Mouse (Mus musculus): ENCODE measurements at regions not wholly inside any gene's neighbourhood (a gene's known extent, or its start where the extent isn't known, plus 50 kb on each side); places are given as distances from the start of the nearest gene placed in this dataset.

GRCm38 (mm10) chr10:117517071-117517714 lies 112.1 kb upstream of the Cpm start:
- peaks cover 0 to 3% of the 10 kb centered on the region in 2 experiments; a peak in 1 of 4 replicates for H3K4me1 ChIP-seq (ENCODE audit: control insufficient read depth in 1 of 2, insufficient read depth in 2 of 2)

GRCm38 (mm10) chr10:117516510-117516909 lies 112.8 kb upstream of the Cpm start:
- H3K27ac ChIP-seq (ENCODE audit: insufficient read depth, low read depth), result no peak overlapping the region
- no peak overlapping the region for H3K9ac ChIP-seq (ENCODE audit: insufficient read depth, low read depth)
- H3K4me3 ChIP-seq (replicated peaks in 1 of 3; ENCODE audit: low read depth in 2 of 3, low read length in 2 of 3, poor library complexity in 1 of 3), result no peak overlapping the region
- in situ Hi-C loops (cut with MboI; ENCODE audit: low pct_ligation_motif_present, low pct_unique_long_range_greater_than_20kb, low sequenced_read_pairs), result no loop called here
- dilution Hi-C loops (cut with MboI; ENCODE audit: extremely low pct_ligation_motif_present, extremely low pct_unique_long_range_greater_than_20kb, low sequenced_read_pairs), result no loop called here
- no peaks in the 10 kb centered on the region for H3K27me3 ChIP-seq (replicated peaks)
- DNase-seq (ENCODE audit: extremely low read depth), result no peak
- no peak overlapping the region for H3K4me2 ChIP-seq (ENCODE audit: insufficient read depth, low read depth, poor library complexity, severe bottlenecking)
- H3K9me3 ChIP-seq (replicated peaks; ENCODE audit: low read length), result peaks cover 7% of the 10 kb centered on the region
- TF ChIP-seq TCF12 (IDR thresholded peaks at IDR 0.05; ENCODE audit: low read depth, low read length) (no peak), HCFC1 (IDR thresholded peaks at IDR 0.05; ENCODE audit: low read depth, low read length) (no peak), JUN (IDR thresholded peaks at IDR 0.05; ENCODE audit: insufficient read depth, low read depth, low read length) (no peak), USF2 (conservative IDR thresholded peaks at IDR 0.05; ENCODE audit: low read depth, low read length) (no peak), ZKSCAN1 (IDR thresholded peaks at IDR 0.05; ENCODE audit: borderline replicate concordance, low read depth, low read length) (no peak), POLR2A (IDR thresholded peaks at IDR 0.05; ENCODE audit: low read depth, low read length) (no peak), MYC (IDR thresholded peaks at IDR 0.05; ENCODE audit: low read depth, low read length) (no peak), MAZ (IDR thresholded peaks at IDR 0.05; ENCODE audit: low read depth, low read length) (no peak), RAD21 (IDR thresholded peaks at IDR 0.05; ENCODE audit: low read depth, low read length) (no peak), SMC3 (IDR thresholded peaks at IDR 0.05; ENCODE audit: low read depth, low read length) (no peak), NRF1 (IDR thresholded peaks at IDR 0.05; ENCODE audit: low read depth, low read length) (no peak), CHD1 (IDR thresholded peaks at IDR 0.05; ENCODE audit: low read depth, low read length) (no peak), E2F4 (IDR thresholded peaks at IDR 0.05; ENCODE audit: insufficient replicate concordance, low read depth, low read length) (no peak), IRF4 (IDR thresholded peaks at IDR 0.05; ENCODE audit: low read depth, low read length) (no peak), TBP (conservative IDR thresholded peaks at IDR 0.05; ENCODE audit: low read depth, low read length) (no peak), ETS1 (conservative IDR thresholded peaks at IDR 0.05; ENCODE audit: low read depth, low read length) (no peak), GABPA (IDR thresholded peaks at IDR 0.05; ENCODE audit: insufficient replicate concordance, low read depth, low read length) (no peak), KAT2A (IDR thresholded peaks at IDR 0.05; ENCODE audit: insufficient replicate concordance, low read length) (no peak), CHD2 (IDR thresholded peaks at IDR 0.05; ENCODE audit: low read length) (no peak), ZMIZ1 (IDR thresholded peaks at IDR 0.05; ENCODE audit: low read depth, low read length) (no peak)
- H3K4me1 ChIP-seq (ENCODE audit: control insufficient read depth in 1 of 2, insufficient read depth in 2 of 2), result peaks cover 0 to 3% of the 10 kb centered on the region in 2 experiments; a peak in 1 of 4 replicates
- H3K36me3 ChIP-seq (replicated peaks in 1 of 2; ENCODE audit: control insufficient read depth in 1 of 2, insufficient read depth in 1 of 2, low read length in 1 of 2), result no peaks in the 10 kb centered on the region
- no peaks in the 10 kb centered on the region for H3K79me2 ChIP-seq (replicated peaks; ENCODE audit: control insufficient read depth, extremely low read depth, insufficient read depth, poor library complexity, severe bottlenecking)

More at GRCm38 (mm10) chr10:117517071-117517714, 112.1 kb upstream of the Cpm start:
- in situ Hi-C loops (cut with MboI; ENCODE audit: low pct_ligation_motif_present, low pct_unique_long_range_greater_than_20kb, low sequenced_read_pairs) (no loop called here), dilution Hi-C loops (cut with MboI; ENCODE audit: extremely low pct_ligation_motif_present, extremely low pct_unique_long_range_greater_than_20kb, low sequenced_read_pairs) (no loop called here)
- no peak for DNase-seq (ENCODE audit: extremely low read depth)
- no peak overlapping the region for H3K4me2 ChIP-seq (ENCODE audit: insufficient read depth, low read depth, poor library complexity, severe bottlenecking)
- H3K27me3 ChIP-seq (replicated peaks), result no peaks in the 10 kb centered on the region
- TF ChIP-seq RAD21 (IDR thresholded peaks at IDR 0.05; ENCODE audit: low read depth, low read length), result no peak
- no peak for TF ChIP-seq JUND (conservative IDR thresholded peaks at IDR 0.05; ENCODE audit: low read depth, low read length)
- peaks cover 4% of the 10 kb centered on the region for H3K9me3 ChIP-seq (replicated peaks; ENCODE audit: low read length)
- no peak overlapping the region for H3K27ac ChIP-seq (ENCODE audit: insufficient read depth, low read depth)
- H3K36me3 ChIP-seq (replicated peaks in 1 of 2; ENCODE audit: control insufficient read depth in 1 of 2, insufficient read depth in 1 of 2, low read length in 1 of 2), result no peaks in the 10 kb centered on the region
- no peak overlapping the region for H3K4me3 ChIP-seq (replicated peaks in 1 of 3; ENCODE audit: low read depth in 2 of 3, low read length in 2 of 3, poor library complexity in 1 of 3)
- no peak overlapping the region for H3K9ac ChIP-seq (ENCODE audit: insufficient read depth, low read depth)
- no peaks in the 10 kb centered on the region for H3K79me2 ChIP-seq (replicated peaks; ENCODE audit: control insufficient read depth, extremely low read depth, insufficient read depth, poor library complexity, severe bottlenecking)

Data from CH12.LX (cell line).